Mouse (Mus musculus): ENCODE measurements at regions not wholly inside any gene's neighbourhood (a gene's known extent, or its start where the extent isn't known, plus 50 kb on each side); places are given as distances from the start of the nearest gene placed in this dataset.

DNA sequence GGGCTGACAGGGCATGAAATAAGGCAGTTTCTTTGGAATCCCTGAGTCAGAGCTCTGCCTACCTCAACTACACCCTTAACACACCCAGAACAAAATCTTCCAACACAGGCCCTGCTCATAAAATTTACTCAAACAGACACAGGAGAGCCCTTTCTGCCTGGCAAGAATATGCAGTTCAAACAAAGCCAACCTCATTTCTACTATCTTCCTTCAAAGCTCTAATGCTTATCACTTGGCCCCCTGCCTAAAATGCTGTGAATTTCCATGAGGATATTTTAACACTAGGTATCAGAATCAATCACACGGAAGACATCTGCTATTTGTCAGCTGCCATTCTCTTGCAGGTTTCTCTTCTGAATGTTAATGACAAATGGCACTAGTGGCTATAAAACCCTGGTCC is 314.3 kb upstream of the Klf6 start:
- no peak for TF ChIP-seq ZNF384 (IDR thresholded peaks at IDR 0.05; ENCODE audit: low read depth, low read length)
- no peak for TF ChIP-seq CHD2 (IDR thresholded peaks at IDR 0.05; ENCODE audit: low read depth, low read length)
- no peak for TF ChIP-seq ZC3H11A (IDR thresholded peaks at IDR 0.05; ENCODE audit: borderline replicate concordance, low read depth, low read length)
- no peak for TF ChIP-seq MAFK (IDR thresholded peaks at IDR 0.05; ENCODE audit: insufficient read depth, low read depth, low read length)

Data from ES-E14 (cell line).